Mouse (Mus musculus): Measurements from ENCODE around the gene Fads2.

GRCm38 (mm10) chr19:10101341-10102053 is at the start of gene Fads2:
- TF ChIP-seq USF1 (IDR thresholded peaks at IDR 0.05; ENCODE audit: low read depth) (no peak), POLR2A (IDR thresholded peaks at IDR 0.05; ENCODE audit: insufficient read length, low read depth) (peak; percentile 100), MAX (IDR thresholded peaks at IDR 0.05; ENCODE audit: low read depth) (no peak), CEBPB (IDR thresholded peaks at IDR 0.05; ENCODE audit: insufficient read depth, poor library complexity, severe bottlenecking) (no peak), E2F4 (IDR thresholded peaks at IDR 0.05; ENCODE audit: insufficient read depth) (peak; percentile 66), MYOG (IDR thresholded peaks at IDR 0.05; ENCODE audit: control insufficient read depth in 1 of 3, insufficient read depth in 1 of 3, insufficient read length in 2 of 3, low read depth in 2 of 3) (no peak), POLR2AphosphoS2 (IDR thresholded peaks at IDR 0.05; ENCODE audit: insufficient read length, low read depth) (peak; percentile 97), REST (IDR thresholded peaks at IDR 0.05; ENCODE audit: insufficient read depth, insufficient read length) (no peak), TCF12 (IDR thresholded peaks at IDR 0.05; ENCODE audit: insufficient read depth, poor library complexity, severe bottlenecking) (no peak), TCF3 (IDR thresholded peaks at IDR 0.05; ENCODE audit: insufficient read length, low read depth) (no peak)
